Mouse (Mus musculus): ENCODE data around the gene Gm49325. TPM values are rescaled to one million over a fixed set of nuclear protein-coding genes. Genes with fewer than 3 reads are reported as not detected.

Gene Gm49325
- total RNA-seq, 2 experiments from 2014 or later: 17.2 to 29.6 TPM

- DNase-seq: no peak
Observed at GRCm38 (mm10) chr10:77589749-77590148, 16.2 kb upstream of the Gm49325 start.

GRCm38 (mm10) chr10:77590812-77591211 lies 15.2 kb upstream of the Gm49325 start:
- DNase-seq: no peak

GRCm38 (mm10) chr10:77591546-77591945 lies 14.5 kb upstream of the Gm49325 start:
- DNase-seq: no peak

- DNase-seq: no peak
Observed at GRCm38 (mm10) chr10:77596060-77596459, 9.9 kb upstream of the Gm49325 start.

- DNase-seq: no peak
Observed at GRCm38 (mm10) chr10:77603021-77603420, 3.0 kb upstream of the Gm49325 start.

GRCm38 (mm10) chr10:77604111-77604510 lies 1.9 kb upstream of the Gm49325 start:
- DNase-seq: no peak

GRCm38 (mm10) chr10:77604958-77605357 lies 1.0 kb upstream of the Gm49325 start:
- DNase-seq: no peak

- DNase-seq: no peak
Observed at GRCm38 (mm10) chr10:77605368-77605767, 629 bp upstream of the Gm49325 start.

GRCm38 (mm10) chr10:77606855-77607254 lies 858 bp downstream of the Gm49325 start:
- DNase-seq: no peak

GRCm38 (mm10) chr10:77607441-77607840 lies 1.4 kb downstream of the Gm49325 start:
- no peak for DNase-seq

- DNase-seq: no peak
Observed at GRCm38 (mm10) chr10:77608589-77608988, 2.6 kb downstream of the Gm49325 start.

- no peak for DNase-seq
Observed at GRCm38 (mm10) chr10:77610221-77610961, 4.4 kb downstream of the Gm49325 start.

GRCm38 (mm10) chr10:77613409-77613808 lies 7.4 kb downstream of the Gm49325 start:
- no peak for DNase-seq

- no peak for DNase-seq
Observed at GRCm38 (mm10) chr10:77615647-77616046, 9.7 kb downstream of the Gm49325 start.

GRCm38 (mm10) chr10:77616166-77616565 lies 10.2 kb downstream of the Gm49325 start:
- no peak for DNase-seq

GRCm38 (mm10) chr10:77616926-77617325 lies 10.9 kb downstream of the Gm49325 start:
- no peak for DNase-seq

GRCm38 (mm10) chr10:77621546-77621945 lies 15.5 kb downstream of the Gm49325 start:
- no peak for DNase-seq

- peak; percentile 89 to 90 for DNase-seq
Observed at GRCm38 (mm10) chr10:77622055-77622988, 16.3 kb downstream of the Gm49325 start, which contains the start of gene Ube2g2. TSS of gene Ube2g2 (plus strand) at chr10:77622275.

GRCm38 (mm10) chr10:77623069-77623492 lies 17.1 kb downstream of the Gm49325 start:
- DNase-seq: peak; percentile 47 to 68

- no peak for DNase-seq
Observed at GRCm38 (mm10) chr10:77623639-77624400, 17.8 kb downstream of the Gm49325 start.

GRCm38 (mm10) chr10:77624570-77624995 lies 18.6 kb downstream of the Gm49325 start:
- peak; percentile 48 to 66 for DNase-seq

- no peak for DNase-seq
Observed at GRCm38 (mm10) chr10:77626036-77626435, 20.0 kb downstream of the Gm49325 start.

All from layer of hippocampus, postnatal 36 days (tissue).